Mouse (Mus musculus): ENCODE data around the gene Dpy19l3.

DNA sequence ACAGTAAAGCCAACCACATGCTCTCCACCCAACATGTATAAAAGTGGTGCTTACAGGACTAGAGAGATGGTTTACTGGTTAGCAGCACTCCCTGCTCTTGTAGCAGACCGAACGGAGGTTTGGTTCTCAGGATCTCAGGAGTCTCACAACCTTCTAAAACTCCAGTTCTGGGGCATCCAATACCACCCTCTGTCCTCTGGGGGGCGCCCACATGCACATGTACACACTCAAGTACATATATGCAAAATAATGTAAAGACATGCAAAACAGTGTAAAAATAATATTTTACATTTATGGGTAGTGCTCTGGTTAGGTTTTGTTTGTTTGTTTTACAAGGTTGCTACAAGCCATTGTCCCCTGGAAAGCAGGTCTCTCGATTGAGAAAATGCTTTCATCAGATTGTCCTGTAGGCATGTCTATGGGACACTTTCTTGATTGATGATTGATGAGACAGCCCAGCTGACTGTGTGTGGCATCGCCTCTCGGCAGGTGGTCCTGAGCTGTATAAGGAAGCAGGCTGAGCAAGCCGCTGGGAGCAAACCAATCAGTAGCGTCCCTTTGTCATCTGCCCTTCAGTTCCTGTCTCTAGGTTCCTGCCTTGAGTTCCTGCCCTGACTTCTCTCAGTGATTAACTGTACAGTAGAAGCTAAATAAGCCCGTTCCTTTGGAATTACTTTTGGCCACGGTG, 102.5 kb downstream of the Dpy19l3 start:
- no peak for TF ChIP-seq CTCF (IDR thresholded peaks at IDR 0.05; ENCODE audit: low read depth, low read length)
- no peak for TF ChIP-seq POLR2A (IDR thresholded peaks at IDR 0.05; ENCODE audit: borderline replicate concordance, low read depth, low read length)

Data from bone marrow macrophage, adult 2 months (primary cell).